9 mouse cellular contexts compared by ENCODE assay signal in the genomic region with DNA sequence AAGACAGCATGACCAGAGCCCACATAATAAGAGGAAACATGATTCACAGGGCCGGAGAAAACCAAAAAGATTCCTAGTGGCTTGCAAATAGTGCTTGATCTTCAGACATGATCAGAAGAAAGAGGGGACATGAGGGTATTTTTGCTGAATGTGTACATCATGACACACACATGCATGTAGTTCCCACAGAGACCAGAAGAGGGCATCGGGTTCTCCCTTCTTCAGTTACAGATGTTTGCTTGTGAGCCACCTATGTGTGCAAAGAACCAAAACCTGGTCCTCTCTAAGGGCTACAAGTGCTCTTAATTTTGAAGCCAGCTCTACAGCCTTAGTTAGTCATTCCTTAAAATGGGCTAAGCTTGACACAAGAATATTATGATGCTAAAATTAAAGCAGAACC.
DNase-seq lines count a peak whose midpoint lies in the region; ATAC-seq and TF ChIP-seq lines count a peak whose summit lies in the region.
"Had no signal": no experiment of that assay in that cellular context is flagged by ENCODE, and none has a peak within 500 bp of the region (broad histone marks: within the 10 kb centered on the region; RNA-seq: fewer than 3 reads in every experiment).

No protein-coding gene starts in this region.

- no peak overlapping the region for H3K9ac ChIP-seq in liver, postnatal 0 days (replicated peaks)
- H3K9ac ChIP-seq: lung, embryonic 15.5 days had no signal

- no peak overlapping the region for H3K4me2 ChIP-seq in liver, postnatal 0 days (ENCODE audit: low read depth, low read length)
- H3K4me2 ChIP-seq: lung, embryonic 15.5 days had no signal

- 62% methylated on average over 2 of the region's 2 CpGs for WGBS in liver, postnatal 0 days (ENCODE audit: insufficient replicate concordance)

- no peaks in the 10 kb centered on the region for H3K27me3 ChIP-seq in liver, postnatal 0 days (ENCODE audit: insufficient read depth, low read length)
- H3K27me3 ChIP-seq: lung, embryonic 15.5 days had no signal

- peak; percentile 52 for TF ChIP-seq CTCF in left cerebral cortex, adult 2 months (IDR thresholded peaks at IDR 0.05)
- TF ChIP-seq CTCF in liver, postnatal 0 days (IDR thresholded peaks at IDR 0.05; ENCODE audit: low read depth) = peak; percentile 37

- no peak for ATAC-seq in liver, postnatal 0 days

- H3K27ac ChIP-seq in left cerebral cortex, adult 2 months = no peak overlapping the region
- H3K27ac ChIP-seq in liver, postnatal 0 days (ENCODE audit: low read depth) = no peak overlapping the region
- H3K27ac ChIP-seq: lung, embryonic 15.5 days had no signal

- H3K4me3 ChIP-seq in left cerebral cortex, adult 2 months = no peak overlapping the region
- H3K4me3 ChIP-seq in liver, postnatal 0 days (ENCODE audit: low read depth, low read length) = no peak overlapping the region
- H3K4me3 ChIP-seq: lung, embryonic 15.5 days had no signal

- no peaks in the 10 kb centered on the region for H3K9me3 ChIP-seq in liver, postnatal 0 days (ENCODE audit: low read length)
- H3K9me3 ChIP-seq: lung, embryonic 15.5 days had no signal

- no peaks in the 10 kb centered on the region for H3K4me1 ChIP-seq in liver, postnatal 0 days (ENCODE audit: insufficient read depth)
- H3K4me1 ChIP-seq: lung, embryonic 15.5 days had no signal

- no peaks in the 10 kb centered on the region for H3K36me3 ChIP-seq in liver, postnatal 0 days (replicated peaks; ENCODE audit: insufficient read depth, low read length)
- H3K36me3 ChIP-seq: lung, embryonic 15.5 days had no signal

- intact Hi-C loops in left cerebral cortex, adult 2 months (cut with DNase I) = no loop called here
- intact Hi-C loops in left cerebral cortex, postnatal 25 days (cut with DNase I) = no loop called here

- peak; percentile 40 to 44 for DNase-seq in cerebellum, postnatal 10 days
- DNase-seq in cerebellum, adult 18-20 months = no peak
- DNase-seq in left cerebral cortex, adult 2 months (ENCODE audit: extremely low spot score in 1 of 2, low spot score in 2 of 2) = no peak
- DNase-seq in left cerebral cortex, postnatal 25 days (ENCODE audit: low spot score in 2 of 2) = no peak
- peak; percentile 54 for DNase-seq in R1 (ENCODE audit: low read depth, low spot score)
- DNase-seq in liver, postnatal 0 days = no peak
- no peak for DNase-seq in right cerebral cortex, postnatal 4 days
- DNase-seq in layer of hippocampus, adult 9-11 months = no peak

- no peak for TF ChIP-seq EP300 in liver, postnatal 0 days (IDR thresholded peaks at IDR 0.05; ENCODE audit: low read depth)

Comparison
In these comparisons a context has a peak if more than half of its experiments do, and no peak if none do; other contexts are left out.
1. DNase-seq: peak in cerebellum, postnatal 10 days (2 of 2) and R1 (single experiment); none in cerebellum, adult 18-20 months (0 of 2), left cerebral cortex, adult 2 months (0 of 2), left cerebral cortex, postnatal 25 days (0 of 2), liver, postnatal 0 days (single experiment), right cerebral cortex, postnatal 4 days (single experiment) and layer of hippocampus, adult 9-11 months (single experiment).